Mouse (Mus musculus) layer of hippocampus, adult 18-20 months (tissue): ENCODE results near the gene Dhx40. TPM values are rescaled to one million over a fixed set of nuclear protein-coding genes. Genes with fewer than 3 reads are reported as not detected.
A peak's percentile ranks its signal among the peaks of the same experiment; 100 is the strongest.
"Not testable (repeated sequence)": the region's sequence is repeated elsewhere in the genome, so short reads cannot be mapped to it uniquely, and the experiment has no call there.

Experiments
- DNase-seq, 2 experiments: peaks; one replicate each; pipeline ENCODE4 v3.0.0; 2022; ENCODE audit warnings: low spot score in 2 of 2
- total RNA-seq, 2 experiments: library from RNA; stranded (reverse); gene quantifications; 2 replicates each; pipeline ENCODE4 v1.2.3; 2021

Gene Dhx40
- total RNA-seq, 2 experiments from 2014 or later, result 25.7 to 28.9 TPM

GRCm38 (mm10) chr11:86819536-86819935 lies 12.0 kb upstream of the Dhx40 start:
- DNase-seq, result no peak

GRCm38 (mm10) chr11:86818928-86819327 lies 11.4 kb upstream of the Dhx40 start:
- no peak for DNase-seq

- not testable (repeated sequence) for DNase-seq
Observed at GRCm38 (mm10) chr11:86816288-86816687, 8.7 kb upstream of the Dhx40 start.

- DNase-seq, result not testable (repeated sequence)
Observed at GRCm38 (mm10) chr11:86814481-86814880, 6.9 kb upstream of the Dhx40 start.

GRCm38 (mm10) chr11:86813256-86813655 lies 5.7 kb upstream of the Dhx40 start:
- DNase-seq, result not testable (repeated sequence)

- DNase-seq, result no peak
Observed at GRCm38 (mm10) chr11:86811326-86811630, 3.7 kb upstream of the Dhx40 start.

- DNase-seq, result no peak
Observed at GRCm38 (mm10) chr11:86810572-86811325, 3.2 kb upstream of the Dhx40 start.

GRCm38 (mm10) chr11:86809828-86810227 lies 2.3 kb upstream of the Dhx40 start:
- no peak for DNase-seq

GRCm38 (mm10) chr11:86807001-86807477 lies 507 bp downstream of the Dhx40 start:
- peak; percentile 64 to 84 for DNase-seq

GRCm38 (mm10) chr11:86794161-86794560 lies 13.4 kb downstream of the Dhx40 start:
- no peak for DNase-seq

- DNase-seq, result not testable (repeated sequence)
Observed at GRCm38 (mm10) chr11:86787436-86787835, 20.1 kb downstream of the Dhx40 start.

- DNase-seq, result no peak
Observed at GRCm38 (mm10) chr11:86785767-86786166, 21.8 kb downstream of the Dhx40 start.

GRCm38 (mm10) chr11:86769884-86770283 lies 37.7 kb downstream of the Dhx40 start:
- DNase-seq, result no peak

- no peak for DNase-seq
Observed at GRCm38 (mm10) chr11:86764501-86764900, 43.0 kb downstream of the Dhx40 start.

- not testable (repeated sequence) for DNase-seq
Observed at GRCm38 (mm10) chr11:86763127-86763526, 44.4 kb downstream of the Dhx40 start.

GRCm38 (mm10) chr11:86760357-86760756 lies 47.2 kb downstream of the Dhx40 start:
- no peak for DNase-seq

GRCm38 (mm10) chr11:86759886-86760285 lies 47.7 kb downstream of the Dhx40 start:
- DNase-seq, result no peak

GRCm38 (mm10) chr11:86759226-86759625 lies 48.3 kb downstream of the Dhx40 start:
- no peak for DNase-seq

GRCm38 (mm10) chr11:86758559-86758958 lies 49.0 kb downstream of the Dhx40 start:
- DNase-seq, result no peak

GRCm38 (mm10) chr11:86757480-86758371 lies 49.8 kb downstream of the Dhx40 start, which contains the start of gene Cltc:
Gene Cltc (minus strand): TSS chr11:86757565.
- DNase-seq, result peak; percentile 97

- no peak for DNase-seq
Observed at GRCm38 (mm10) chr11:86757142-86757479, 50.4 kb downstream of the Dhx40 start.
